Mouse (Mus musculus) Patski (cell line): Measurements from ENCODE around the gene Cpt1a. TPM values are rescaled to one million over a fixed set of nuclear protein-coding genes. Genes with fewer than 3 reads are reported as not detected.

Experiments used
- ATAC-seq: fragments of 100-300 bp; one replicate; pipeline ENCODE4 v1.8.0; 2021
- CTCF ChIA-PET: fragments of 350-600 bp; sonication (Branson Sonifier 250); formaldehyde crosslinking; loops from one replicate; lab custom pipeline; 2022; ENCODE audit warnings: inconsistent platforms; lab: Charles Lee
- POLR2A ChIA-PET: fragments of 350-600 bp; sonication (Branson Sonifier 250); formaldehyde crosslinking; loops from one replicate; lab custom pipeline; 2022; ENCODE audit warnings: antibody characterized with exemption, inconsistent platforms; lab: Charles Lee
- DNase-seq: peaks from one replicate; pipeline ENCODE4 v3.0.0-alpha.2; 2011; ENCODE audit warnings: low read depth, low spot score
- H3K27me3 ChIP-seq: fragments of 371-371 bp; one replicate; pipeline ENCODE4 v1.5.1; 2021
- CTCF ChIP-seq: fragments of 100-300 bp; IDR thresholded peaks from one replicate; pipeline ENCODE4 v1.5.1; 2021
- in situ Hi-C: fragments of 300-500 bp; cut with MboI; formaldehyde crosslinking; loops from 3 replicates; pipeline ENCODE4 v1.11.1; 2018; ENCODE audit warnings: low pct_unique_long_range_greater_than_20kb, mixed read lengths
- polyA plus RNA-seq: library from polyadenylated mRNA; unstranded; gene quantifications from one replicate; pipeline ENCODE4 v1.2.3, GENCODE M21; 2021

Gene Cpt1a
- 109 TPM for polyA plus RNA-seq

DNA sequence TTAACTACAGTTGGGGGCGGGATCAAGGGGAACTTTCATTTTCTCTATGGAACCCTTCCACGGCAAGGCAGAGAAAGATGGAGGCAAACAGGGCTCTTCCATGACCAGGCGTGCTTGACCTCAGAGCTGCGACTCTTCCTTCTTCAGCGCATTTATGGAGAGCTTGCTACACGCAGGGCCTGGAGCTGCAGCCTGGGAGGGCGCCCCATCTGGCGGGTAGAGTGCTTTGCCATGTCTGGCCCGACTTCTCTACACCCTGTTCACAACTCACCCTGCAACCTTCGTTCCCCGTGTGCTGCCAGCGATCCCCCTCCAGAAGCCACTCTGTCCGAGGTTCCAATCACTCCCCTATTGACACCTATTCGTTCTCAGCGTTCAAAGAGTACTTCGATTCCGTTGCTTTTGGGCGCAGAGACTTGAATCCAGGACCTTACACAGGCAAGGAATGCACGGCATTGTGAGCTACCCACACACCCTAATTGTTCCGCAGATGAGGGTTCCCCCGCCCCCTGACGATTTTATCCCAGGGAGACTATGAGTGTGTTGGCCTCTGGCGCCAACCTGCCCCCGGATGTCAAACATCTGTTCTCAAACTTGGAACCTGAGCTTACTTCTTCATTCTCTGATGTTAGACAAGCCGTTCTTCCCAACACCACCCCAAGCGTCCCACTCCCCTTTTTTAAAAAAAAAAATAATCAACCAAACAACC, at the start of gene Cpt1a:
TSS of gene Cpt1a (plus strand) at position 74 of the 709 bp plus-strand sequence.
- POLR2A ChIA-PET, result interaction anchor here (1.0 kb wide), 1 partner anchor 26 kb away, joined by 5 read pairs; no protein-coding TSS in a partner anchor
- CTCF ChIA-PET, result interaction anchor here (1.0 to 1.7 kb wide), 3 partner anchors 27 to 115 kb away, joined by 3 to 6 read pairs (median 3); no protein-coding TSS in a partner anchor
- TF ChIP-seq CTCF, result no peak
- in situ Hi-C loops, result no loop called here
- peaks cover 5% of the 10 kb centered on the region for H3K27me3 ChIP-seq
- DNase-seq (no peak), ATAC-seq (no peak)

GRCm38 (mm10) chr19:3273331-3273730, 48.8 kb upstream of the Cpt1a start:
- POLR2A ChIA-PET, result no interaction called here
- no peak for DNase-seq

DNA sequence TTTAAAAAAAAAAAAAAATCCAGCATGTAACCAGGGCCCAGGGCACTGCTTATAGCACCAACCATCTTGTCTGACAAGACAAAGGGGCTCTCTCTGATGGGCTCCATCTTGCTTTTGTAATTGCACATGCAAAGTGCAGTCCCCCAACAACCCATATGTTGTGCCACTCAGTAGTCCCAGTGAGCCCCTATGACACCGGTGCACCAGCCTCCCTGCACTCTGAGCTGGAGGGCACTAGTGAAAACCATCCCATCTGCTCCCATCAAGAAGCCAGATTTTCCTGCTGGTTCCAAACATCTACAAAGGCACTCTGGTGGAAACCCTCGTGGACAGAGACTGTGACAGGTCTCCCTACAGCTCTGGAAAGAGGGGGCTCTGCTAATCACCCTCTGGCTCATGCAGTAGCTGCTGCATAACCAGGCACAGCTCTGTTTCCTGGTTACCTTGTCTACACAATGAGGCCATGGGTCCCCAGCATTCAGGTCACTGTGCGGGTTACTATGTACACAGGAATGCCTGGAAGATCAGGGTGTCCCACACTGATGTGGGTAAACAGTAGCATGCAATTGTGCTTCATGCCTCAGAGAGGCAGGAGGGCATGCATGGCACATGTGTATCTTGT, 46.3 kb upstream of the Cpt1a start:
- no peak for TF ChIP-seq CTCF
- ChIA-PET CTCF (interaction anchor here (1.0 to 1.6 kb wide), 2 partner anchors 8 to 176 kb away, joined by 3 to 5 read pairs; no protein-coding TSS in a partner anchor), POLR2A (no interaction called here)
- no peaks in the 10 kb centered on the region for H3K27me3 ChIP-seq
- ATAC-seq (no peak), DNase-seq (no peak)
- in situ Hi-C loops, result no loop called here

More at GRCm38 (mm10) chr19:3273331-3273730, 48.8 kb upstream of the Cpt1a start:
- CTCF ChIA-PET, result no interaction called here
- in situ Hi-C loops, result no loop called here
- no peak for TF ChIP-seq CTCF
- no peak for ATAC-seq
- no peaks in the 10 kb centered on the region for H3K27me3 ChIP-seq

GRCm38 (mm10) chr19:3281886-3282285, 40.2 kb upstream of the Cpt1a start:
- ChIA-PET POLR2A (no interaction called here), CTCF (no interaction called here)
- no peak for ATAC-seq
- no peaks in the 10 kb centered on the region for H3K27me3 ChIP-seq
- DNase-seq, result no peak
- no peak for TF ChIP-seq CTCF
- in situ Hi-C loops, result no loop called here

DNA sequence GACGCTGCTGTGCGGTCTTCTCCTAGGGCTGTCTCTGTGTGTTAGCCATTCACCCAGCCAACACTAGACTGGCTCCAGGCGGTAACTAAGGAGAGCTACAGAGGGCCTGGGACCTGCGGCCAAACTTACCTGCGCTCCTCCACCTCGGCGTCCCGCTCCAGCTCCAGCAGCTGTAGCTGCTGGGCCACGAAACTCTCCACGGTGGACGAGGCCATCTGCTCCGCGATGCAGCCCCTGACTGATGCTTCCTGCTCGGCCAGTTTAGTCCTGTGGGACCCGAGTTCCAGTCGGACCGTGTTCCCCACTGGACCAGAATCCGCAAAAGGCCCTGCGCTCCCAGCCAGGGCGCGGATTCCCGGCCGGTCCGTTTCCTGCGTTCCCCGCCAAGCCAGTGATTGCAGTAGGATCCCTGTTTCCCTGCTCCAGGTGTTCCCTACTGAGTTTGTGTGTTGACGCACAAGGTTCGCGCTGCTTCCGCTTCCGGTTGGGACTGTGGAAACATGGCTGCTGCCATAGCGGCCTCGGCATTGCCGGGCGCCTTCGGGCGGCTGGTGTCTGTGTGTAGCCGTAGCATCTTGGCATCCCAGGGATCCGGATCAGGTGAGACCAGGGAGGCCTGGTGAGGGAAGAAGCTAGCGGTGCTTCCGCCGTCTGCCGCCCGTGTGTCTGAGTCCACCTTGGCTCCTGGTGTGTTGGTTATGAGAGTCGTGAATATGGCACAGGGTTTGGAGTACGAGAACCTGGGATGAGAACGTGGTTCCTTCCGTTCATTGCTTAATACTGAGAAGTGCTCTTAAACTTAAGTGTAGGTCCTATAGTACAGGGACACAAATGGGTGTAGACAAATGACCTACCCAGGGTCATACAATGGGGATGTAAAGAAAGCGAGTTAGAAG, 39.3 kb upstream of the Cpt1a start, which contains the start of the genes Mrpl21 and Ighmbp2:
TSS of gene Mrpl21 (plus strand) at position 330 of the 896 bp plus-strand sequence.
TSS of gene Ighmbp2 (minus strand) at position 446 of the 896 bp plus-strand sequence.
- no peak for TF ChIP-seq CTCF
- H3K27me3 ChIP-seq, result no peaks in the 10 kb centered on the region
- ATAC-seq (peak; percentile 84), DNase-seq (peak; percentile 73)
- in situ Hi-C loops, result no loop called here
- ChIA-PET CTCF (interaction anchor here (1.5 kb wide), 1 partner anchor 9 kb away, joined by 3 read pairs; no protein-coding TSS in a partner anchor), POLR2A (interaction anchor here (0.7 to 1.4 kb wide), 2 partner anchors 18 to 43 kb away, joined by 3 read pairs; no protein-coding TSS in a partner anchor)

GRCm38 (mm10) chr19:3289006-3289405, 33.1 kb upstream of the Cpt1a start:
- CTCF ChIA-PET, result interaction anchor here (0.7 to 1.6 kb wide), 2 partner anchors 8 to 163 kb away, joined by 3 to 4 read pairs; no protein-coding TSS in a partner anchor
- no peak for TF ChIP-seq CTCF
- POLR2A ChIA-PET, result no interaction called here
- H3K27me3 ChIP-seq, result no peaks in the 10 kb centered on the region
- DNase-seq (no peak), ATAC-seq (no peak)
- in situ Hi-C loops, result no loop called here

- ChIA-PET CTCF (interaction anchor here (0.5 to 2.7 kb wide), 8 partner anchors 9 to 159 kb away, joined by 3 to 11 read pairs (median 4); partner anchors contain the start of genes Ighmbp2, Mrpl21 and Tesmin), POLR2A (no interaction called here)
- TF ChIP-seq CTCF, result no peak
- in situ Hi-C loops, result loop anchor here (5.0 kb wide), 2 partner anchors 65 to 155 kb away; no protein-coding TSS in a partner anchor
- ATAC-seq (peak; percentile 79), DNase-seq (no peak)
- no peaks in the 10 kb centered on the region for H3K27me3 ChIP-seq
Observed at GRCm38 (mm10) chr19:3292028-3292427, 30.1 kb upstream of the Cpt1a start.

GRCm38 (mm10) chr19:3292993-3293392, 29.1 kb upstream of the Cpt1a start:
- TF ChIP-seq CTCF, result no peak
- H3K27me3 ChIP-seq, result no peaks in the 10 kb centered on the region
- DNase-seq (no peak), ATAC-seq (no peak)
- ChIA-PET POLR2A (no interaction called here), CTCF (interaction anchor here (1.0 to 2.7 kb wide), 3 partner anchors 12 to 158 kb away, joined by 3 to 11 read pairs (median 4); partner anchors contain the start of gene Tesmin)
- in situ Hi-C loops, result loop anchor here (5.0 kb wide), 2 partner anchors 64 to 154 kb away; no protein-coding TSS in a partner anchor

DNA sequence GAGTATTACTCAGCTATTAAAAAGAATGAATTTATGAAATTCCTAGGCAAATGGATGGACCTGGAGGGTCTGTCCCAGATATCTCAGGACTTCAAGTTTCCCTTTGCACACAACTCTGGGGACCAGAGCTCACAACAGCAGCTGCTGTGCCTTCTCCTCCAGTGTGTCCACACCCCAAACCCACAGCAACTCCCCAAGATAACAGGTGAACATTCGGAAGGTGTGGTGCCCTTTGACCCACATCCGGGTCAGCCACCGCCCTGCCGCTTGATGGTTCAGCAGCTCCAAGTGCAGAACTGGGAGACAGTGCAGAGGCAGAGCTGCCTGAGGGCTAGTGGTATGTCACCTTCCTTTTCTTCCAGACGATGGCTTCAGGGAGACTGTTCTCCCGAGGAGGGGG, 26.9 kb upstream of the Cpt1a start:
- no peak for TF ChIP-seq CTCF
- ChIA-PET CTCF (interaction anchor here (1.3 kb wide), 1 partner anchor 20 kb away, joined by 3 read pairs; no protein-coding TSS in a partner anchor), POLR2A (interaction anchor here (1.0 kb wide), 1 partner anchor 113 kb away, joined by 3 read pairs; no protein-coding TSS in a partner anchor)
- DNase-seq, result no peak
- H3K27me3 ChIP-seq, result peaks cover 3% of the 10 kb centered on the region
- in situ Hi-C loops, result no loop called here
- no peak for ATAC-seq
